Mouse (Mus musculus) Patski (cell line): ENCODE measurements around the gene Cul4a. TPM values are rescaled to one million over a fixed set of nuclear protein-coding genes. Genes with fewer than 3 reads are reported as not detected.

ENCODE experiments used
- ATAC-seq: fragments of 100-300 bp; one replicate; pipeline ENCODE4 v1.8.0; 2021
- CTCF ChIA-PET: fragments of 350-600 bp; sonication (Branson Sonifier 250); formaldehyde crosslinking; loops from one replicate; lab custom pipeline; 2022; ENCODE audit warnings: inconsistent platforms; lab: Charles Lee
- POLR2A ChIA-PET: fragments of 350-600 bp; sonication (Branson Sonifier 250); formaldehyde crosslinking; loops from one replicate; lab custom pipeline; 2022; ENCODE audit warnings: antibody characterized with exemption, inconsistent platforms; lab: Charles Lee
- DNase-seq: peaks from one replicate; pipeline ENCODE4 v3.0.0-alpha.2; 2011; ENCODE audit warnings: low read depth, low spot score
- H3K27me3 ChIP-seq: fragments of 371-371 bp; one replicate; pipeline ENCODE4 v1.5.1; 2021
- CTCF ChIP-seq: fragments of 100-300 bp; IDR thresholded peaks from one replicate; pipeline ENCODE4 v1.5.1; 2021
- in situ Hi-C: fragments of 300-500 bp; cut with MboI; formaldehyde crosslinking; loops from 3 replicates; pipeline ENCODE4 v1.11.1; 2018; ENCODE audit warnings: low pct_unique_long_range_greater_than_20kb, mixed read lengths
- polyA plus RNA-seq: library from polyadenylated mRNA; unstranded; gene quantifications from one replicate; pipeline ENCODE4 v1.2.3, GENCODE M21; 2021

The Cul4a gene
- polyA plus RNA-seq, 1 experiment from 2014 or later, result 112 TPM

DNA sequence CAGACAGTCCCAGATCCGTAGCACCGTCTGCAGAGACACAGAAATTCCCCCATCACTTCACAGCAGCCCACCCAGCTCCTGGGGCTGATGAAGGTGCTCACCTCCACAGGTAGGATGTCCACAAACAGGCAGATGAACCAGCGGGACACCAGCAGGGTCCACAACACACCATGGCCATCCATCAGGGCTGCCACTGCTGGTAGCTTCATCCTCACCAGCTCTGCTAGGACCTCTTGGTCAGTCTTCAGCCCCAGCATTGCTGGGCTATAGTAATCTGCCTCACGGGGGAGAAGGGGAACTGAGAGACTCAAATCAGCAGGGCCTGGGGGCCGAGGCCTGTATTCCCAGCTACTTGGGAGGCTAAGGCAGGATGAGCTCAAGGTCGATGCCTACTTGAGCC is 74.1 kb downstream of the Cul4a start:
- in situ Hi-C loops, result no loop called here
- H3K27me3 ChIP-seq, result no peaks in the 10 kb centered on the region
- CTCF ChIA-PET, result no interaction called here
- DNase-seq (no peak), ATAC-seq (no peak)
- no peak for TF ChIP-seq CTCF
- POLR2A ChIA-PET, result no interaction called here

DNA sequence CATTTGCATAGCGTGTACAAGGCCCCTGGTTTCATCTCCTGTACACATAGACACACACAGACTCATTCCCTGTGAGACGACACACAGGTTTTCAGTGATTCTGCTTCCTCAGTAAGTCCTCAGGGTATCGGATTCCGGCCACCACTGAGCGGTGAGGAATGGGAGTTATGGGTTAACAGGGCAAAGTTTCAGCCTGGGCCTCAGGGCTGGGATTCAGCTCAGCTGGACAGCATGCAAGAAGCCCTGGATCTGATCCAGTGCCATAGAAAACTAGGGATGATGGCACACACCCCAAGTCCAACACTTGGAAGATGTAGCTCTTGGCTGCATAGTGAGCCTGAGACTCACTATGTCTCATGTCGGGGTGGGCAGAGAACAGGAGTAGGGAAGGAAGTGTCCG is 74.5 kb downstream of the Cul4a start:
- H3K27me3 ChIP-seq, result no peaks in the 10 kb centered on the region
- no peak for DNase-seq
- CTCF ChIA-PET, result no interaction called here
- ATAC-seq, result no peak
- in situ Hi-C loops, result no loop called here
- no peak for TF ChIP-seq CTCF
- POLR2A ChIA-PET, result interaction anchor here (0.7 kb wide), 1 partner anchor 19 kb away, joined by 3 read pairs; no protein-coding TSS in a partner anchor

DNA sequence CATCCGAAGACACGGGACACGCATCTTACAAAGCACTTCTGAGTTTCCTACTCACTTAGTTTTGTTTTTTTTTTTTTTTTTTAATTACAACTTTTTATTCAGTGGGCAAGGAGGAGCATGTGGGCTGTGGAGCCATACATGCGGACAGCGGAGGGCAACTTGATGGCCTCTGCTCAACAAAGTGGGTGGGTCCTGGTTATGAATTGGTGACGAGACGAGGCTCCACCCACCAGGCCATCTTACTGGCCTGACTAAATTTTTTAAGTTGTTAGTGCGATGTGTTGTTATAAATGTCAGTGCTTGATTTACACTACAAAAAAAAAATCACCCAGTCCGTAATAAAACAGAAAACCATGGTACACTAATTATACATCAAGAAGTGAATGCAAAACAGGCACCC is 75.0 kb downstream of the Cul4a start:
- ATAC-seq (no peak), DNase-seq (no peak)
- no peak for TF ChIP-seq CTCF
- ChIA-PET CTCF (no interaction called here), POLR2A (interaction anchor here (0.7 kb wide), 1 partner anchor 20 kb away, joined by 3 read pairs; no protein-coding TSS in a partner anchor)
- H3K27me3 ChIP-seq, result no peaks in the 10 kb centered on the region
- in situ Hi-C loops, result no loop called here

DNA sequence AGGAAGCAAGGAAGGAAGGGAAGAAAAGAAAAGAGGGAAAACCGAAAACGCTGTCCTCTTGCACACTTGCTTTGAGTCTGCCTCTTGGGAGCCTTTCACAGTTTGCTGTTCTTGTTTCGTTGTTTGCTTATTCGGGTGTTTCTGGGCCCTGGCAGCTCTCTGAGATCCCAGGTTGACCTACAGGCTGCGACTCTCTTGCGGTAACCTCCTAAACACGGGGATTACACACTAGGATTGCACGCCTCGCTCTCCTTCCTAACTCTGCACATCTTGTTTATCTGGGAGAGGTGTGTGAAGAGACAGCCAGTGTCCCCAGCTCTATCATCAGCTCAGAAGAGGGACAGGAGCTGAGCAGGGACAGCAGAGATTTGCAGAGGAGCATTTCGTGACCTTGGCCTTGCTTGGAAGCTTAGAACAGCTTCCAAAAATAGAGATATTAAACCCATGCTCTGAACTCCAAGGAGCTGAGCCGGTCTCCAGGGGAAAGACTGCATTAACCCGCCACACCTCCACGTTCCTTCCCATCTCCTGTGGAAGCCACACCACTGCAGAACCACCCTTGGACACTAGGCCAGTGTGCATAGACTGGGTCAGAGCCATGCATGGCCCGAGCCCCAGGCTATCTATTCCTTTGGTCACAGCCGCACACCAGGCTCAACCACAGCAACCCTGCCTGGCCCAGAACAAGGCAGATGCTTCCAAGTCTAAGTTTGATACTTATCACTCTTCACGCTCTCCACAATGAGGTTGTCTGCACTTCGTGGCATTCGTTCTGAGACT is 75.7 kb downstream of the Cul4a start:
- CTCF ChIA-PET, result no interaction called here
- POLR2A ChIA-PET, result no interaction called here
- no peak for TF ChIP-seq CTCF
- ATAC-seq, result no peak
- in situ Hi-C loops, result no loop called here
- H3K27me3 ChIP-seq, result no peaks in the 10 kb centered on the region
- DNase-seq, result no peak

DNA sequence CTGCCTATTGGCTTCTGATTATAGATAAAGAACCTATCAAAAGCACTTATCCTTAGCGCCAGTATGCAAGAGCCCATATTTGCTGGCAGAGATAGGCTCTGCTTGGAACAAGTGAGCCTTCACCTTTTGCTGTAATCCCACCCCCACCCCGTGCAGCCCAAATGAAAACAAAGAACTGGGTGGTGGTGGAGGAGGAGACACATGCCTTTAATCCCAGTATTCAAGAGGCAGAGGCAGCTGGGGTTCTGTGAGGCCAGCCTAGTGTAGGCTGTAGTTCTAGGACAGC is 76.2 kb downstream of the Cul4a start:
- ChIA-PET CTCF (interaction anchor here (0.8 kb wide), 1 partner anchor 50 kb away, joined by 3 read pairs; no protein-coding TSS in a partner anchor), POLR2A (no interaction called here)
- DNase-seq (no peak), ATAC-seq (no peak)
- no peak for TF ChIP-seq CTCF
- in situ Hi-C loops, result no loop called here
- no peaks in the 10 kb centered on the region for H3K27me3 ChIP-seq

DNA sequence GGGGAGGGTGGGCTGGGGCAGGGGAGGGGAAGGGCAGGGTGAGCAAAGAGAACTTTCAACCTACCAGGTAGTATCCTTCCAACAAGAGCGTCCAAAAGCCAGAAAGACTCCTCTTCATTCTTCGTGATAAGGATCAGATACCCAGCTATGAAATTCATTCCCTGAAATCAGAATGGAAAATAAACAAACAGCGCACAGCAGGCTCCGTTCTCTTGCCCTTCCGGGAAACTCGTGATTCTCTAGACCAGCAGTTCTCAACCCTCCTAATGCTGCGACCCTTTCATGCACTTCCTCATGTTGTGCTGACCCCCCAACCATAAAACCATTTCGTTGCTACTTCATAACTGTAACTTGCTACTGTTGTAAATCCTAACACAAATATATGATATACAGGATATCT is 81.4 kb downstream of the Cul4a start:
- POLR2A ChIA-PET, result interaction anchor here (0.6 kb wide), 2 partner anchors 8 kb away, joined by 3 read pairs; no protein-coding TSS in a partner anchor
- DNase-seq (no peak), ATAC-seq (no peak)
- CTCF ChIA-PET, result interaction anchor here (1.4 kb wide), 1 partner anchor 105 kb away, joined by 3 read pairs; no protein-coding TSS in a partner anchor
- TF ChIP-seq CTCF, result no peak
- no peaks in the 10 kb centered on the region for H3K27me3 ChIP-seq
- in situ Hi-C loops, result no loop called here

DNA sequence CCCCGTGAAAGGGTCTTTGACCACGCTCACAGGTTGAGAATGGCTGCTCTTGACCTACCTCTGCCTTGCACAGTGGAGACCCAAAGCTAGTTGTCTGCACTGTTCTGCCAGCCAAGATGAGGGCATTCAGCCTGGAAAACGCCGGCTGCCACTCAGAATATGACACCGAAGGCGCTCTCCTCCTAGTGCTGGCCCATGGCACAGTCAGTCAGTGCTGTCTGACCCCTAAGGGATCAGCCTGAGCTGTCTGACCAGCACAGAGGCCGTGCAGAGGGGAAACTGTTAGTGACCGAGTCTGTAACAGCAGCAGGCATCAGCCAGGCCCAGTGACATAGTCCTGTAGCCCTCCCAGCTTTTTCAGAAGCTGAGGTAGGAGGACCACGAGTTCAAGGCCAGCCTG is 81.8 kb downstream of the Cul4a start:
- TF ChIP-seq CTCF, result no peak
- in situ Hi-C loops, result no loop called here
- DNase-seq (no peak), ATAC-seq (no peak)
- ChIA-PET POLR2A (interaction anchor here (0.6 kb wide), 2 partner anchors 8 to 9 kb away, joined by 3 read pairs; no protein-coding TSS in a partner anchor), CTCF (interaction anchor here (1.4 kb wide), 1 partner anchor 105 kb away, joined by 3 read pairs; no protein-coding TSS in a partner anchor)
- H3K27me3 ChIP-seq, result no peaks in the 10 kb centered on the region

DNA sequence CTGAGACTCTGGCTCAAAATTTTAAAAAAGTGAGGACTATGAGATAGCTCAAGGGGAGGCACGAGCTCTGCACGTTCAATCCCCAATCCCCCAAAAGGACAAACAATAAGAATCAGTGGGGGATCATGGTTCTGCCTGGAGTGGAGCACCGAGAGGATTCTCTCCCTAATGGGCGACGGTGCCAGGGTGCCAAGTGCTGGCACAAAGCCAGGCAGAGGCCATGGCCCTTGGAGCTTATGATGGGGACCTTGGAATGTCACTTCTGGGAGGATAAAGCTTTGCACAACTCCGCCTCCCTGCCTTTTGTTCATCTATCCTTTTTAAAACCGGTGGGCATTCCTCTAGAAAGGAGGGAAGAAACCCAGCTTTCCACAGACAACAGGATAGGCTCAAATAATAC is 82.2 kb downstream of the Cul4a start:
- ATAC-seq, result no peak
- no peak for DNase-seq
- H3K27me3 ChIP-seq, result no peaks in the 10 kb centered on the region
- TF ChIP-seq CTCF, result no peak
- CTCF ChIA-PET, result interaction anchor here (1.4 kb wide), 1 partner anchor 105 kb away, joined by 3 read pairs; no protein-coding TSS in a partner anchor
- in situ Hi-C loops, result no loop called here
- POLR2A ChIA-PET, result interaction anchor here (0.6 kb wide), 1 partner anchor 9 kb away, joined by 3 read pairs; no protein-coding TSS in a partner anchor

DNA sequence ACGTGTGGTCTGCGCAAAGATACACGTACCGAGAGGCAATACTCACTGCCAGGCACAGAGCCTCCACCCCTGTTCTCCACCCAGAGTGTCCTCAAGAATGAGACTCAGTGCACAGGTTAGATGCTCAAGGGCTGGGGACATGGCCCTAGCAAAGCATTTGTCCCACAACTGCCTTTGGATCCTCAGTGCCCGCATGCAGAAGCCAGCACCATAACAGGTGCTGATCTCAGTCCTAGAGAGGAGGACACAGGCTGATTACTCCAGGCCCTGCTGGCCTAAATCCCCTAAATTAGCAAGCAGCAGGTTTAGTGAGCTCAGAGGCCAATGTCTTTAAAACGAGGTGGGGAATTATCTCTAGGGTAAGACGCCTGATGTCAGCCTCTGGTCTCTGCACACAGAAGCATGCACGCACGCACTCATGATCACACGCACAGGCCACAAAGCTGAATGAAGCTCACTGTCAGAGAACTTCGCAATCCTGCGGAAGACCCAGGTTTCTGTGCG is 82.7 kb downstream of the Cul4a start:
- ATAC-seq (no peak), DNase-seq (no peak)
- H3K27me3 ChIP-seq, result no peaks in the 10 kb centered on the region
- TF ChIP-seq CTCF, result no peak
- ChIA-PET POLR2A (no interaction called here), CTCF (interaction anchor here (1.4 kb wide), 1 partner anchor 104 kb away, joined by 3 read pairs; no protein-coding TSS in a partner anchor)
- in situ Hi-C loops, result no loop called here

DNA sequence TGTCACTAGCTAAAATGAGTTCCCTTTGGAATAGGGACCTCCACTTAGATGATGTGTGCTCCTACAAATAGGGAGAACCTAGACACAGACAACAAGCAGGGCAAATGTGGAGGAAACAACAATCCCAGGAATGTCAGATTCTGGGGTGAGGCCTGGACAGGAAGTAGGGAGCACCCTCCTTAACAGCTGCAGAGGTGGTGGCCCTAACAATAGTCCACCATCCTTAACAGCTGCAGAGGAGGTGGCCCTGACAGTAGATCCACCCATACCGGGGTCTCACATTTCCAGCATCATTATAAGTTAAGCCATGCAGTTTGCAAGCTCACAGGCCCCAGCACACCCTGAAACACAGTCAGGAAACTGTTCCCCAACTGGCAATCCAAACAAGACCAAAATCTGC is 83.4 kb downstream of the Cul4a start:
- CTCF ChIA-PET, result no interaction called here
- ATAC-seq (no peak), DNase-seq (no peak)
- in situ Hi-C loops, result no loop called here
- TF ChIP-seq CTCF, result no peak
- POLR2A ChIA-PET, result no interaction called here
- H3K27me3 ChIP-seq, result no peaks in the 10 kb centered on the region

DNA sequence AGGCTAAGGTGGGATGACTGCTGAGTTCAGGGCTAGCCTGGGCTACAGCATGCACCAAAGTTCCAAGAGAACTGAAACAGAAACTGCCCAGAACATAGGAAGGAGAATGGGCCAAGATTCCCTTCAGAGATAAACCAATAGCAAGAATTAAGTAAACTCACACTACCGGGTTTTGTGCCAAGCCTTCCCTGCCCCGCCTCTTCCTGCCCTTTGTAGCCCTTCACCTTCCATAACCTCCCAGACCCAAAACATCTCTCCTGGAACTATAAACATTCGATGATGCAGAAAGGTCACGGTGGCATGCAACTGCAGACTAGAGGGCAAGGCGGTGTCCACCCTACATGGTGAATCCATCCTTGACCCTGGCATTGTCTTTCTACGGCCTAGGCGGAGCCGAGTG is 84.8 kb downstream of the Cul4a start:
- TF ChIP-seq CTCF, result no peak

More for the DNA sequence above, 84.8 kb downstream of the Cul4a start:
- in situ Hi-C loops, result no loop called here
- no peak for DNase-seq
- ChIA-PET CTCF (no interaction called here), POLR2A (no interaction called here)
- no peak for ATAC-seq
- no peaks in the 10 kb centered on the region for H3K27me3 ChIP-seq
